Mouse (Mus musculus) CH12.LX (cell line): ENCODE measurements around the gene Sik3. TPM values are rescaled to one million over a fixed set of nuclear protein-coding genes. Genes with fewer than 3 reads are reported as not detected.
A peak's percentile ranks its signal among the peaks of the same experiment; 100 is the strongest.

Experiments
- DNase-seq: peaks from one replicate; pipeline ENCODE4 v3.0.0-alpha.2; 2013; ENCODE audit errors: extremely low read depth
- H3K27ac ChIP-seq: 2 replicates; pipeline ENCODE4 v1.5.1; 2012; ENCODE audit warnings: low read depth, mild to moderate bottlenecking, control low read depth, moderate library complexity; ENCODE audit not compliant: insufficient read depth
- H3K27me3 ChIP-seq: replicated peaks from 2 replicates; pipeline ENCODE3; 2012; ENCODE audit warnings: inconsistent platforms
- H3K36me3 ChIP-seq, 2 experiments: replicated peaks in 1 of 2; 2 replicates each; pipeline versions ENCODE3 to v1.6.1; 2012; ENCODE audit warnings: inconsistent platforms in 1 of 2, low read length in 1 of 2, mild to moderate bottlenecking in 1 of 2, mixed read lengths in 1 of 2, moderate library complexity in 1 of 2; ENCODE audit not compliant: control insufficient read depth in 1 of 2, insufficient read depth in 1 of 2
- H3K4me1 ChIP-seq, 2 experiments: 2 replicates each; pipeline ENCODE4 v1.6.1; 2012; ENCODE audit warnings: inconsistent platforms in 1 of 2, moderate library complexity in 1 of 2; ENCODE audit not compliant: insufficient read depth in 2 of 2, control insufficient read depth in 1 of 2
- H3K4me2 ChIP-seq: 2 replicates; pipeline ENCODE4 v1.6.1; 2012; ENCODE audit warnings: low read depth, mild to moderate bottlenecking, control low read depth; ENCODE audit not compliant: poor library complexity, insufficient read depth, severe bottlenecking
- H3K4me3 ChIP-seq, 3 experiments: fragments of 150-350 bp in 1 of 3; sonication (generic) in 1 of 3; replicated peaks in 1 of 3; 2 replicates each; pipeline versions ENCODE3 to v1.5.1; 2011 to 2012; ENCODE audit warnings: low read depth in 2 of 3, low read length in 2 of 3, mild to moderate bottlenecking in 2 of 3, moderate library complexity in 2 of 3, control low read depth in 1 of 3, improper control_type of control experiment in 1 of 3, inconsistent platforms in 1 of 3, mixed read lengths in 1 of 3; ENCODE audit not compliant: poor library complexity in 1 of 3
- H3K79me2 ChIP-seq: replicated peaks from 2 replicates; pipeline ENCODE4 v1.6.1; 2012; ENCODE audit warnings: mild to moderate bottlenecking, moderate library complexity; ENCODE audit not compliant: control insufficient read depth, poor library complexity, insufficient read depth, severe bottlenecking; ENCODE audit errors: extremely low read depth
- H3K9ac ChIP-seq: 2 replicates; pipeline ENCODE4 v1.6.1; 2012; ENCODE audit warnings: low read depth, mild to moderate bottlenecking, control low read depth, moderate library complexity; ENCODE audit not compliant: insufficient read depth
- H3K9me3 ChIP-seq: replicated peaks from 2 replicates; pipeline ENCODE3; 2012; ENCODE audit warnings: low read length, inconsistent platforms, mixed read lengths
- BHLHE40 ChIP-seq: IDR thresholded peaks from 2 replicates; pipeline ENCODE4 v1.6.1; 2011; ENCODE audit warnings: mild to moderate bottlenecking, low read depth, low read length, improper control_type of control experiment
- CHD1 ChIP-seq: IDR thresholded peaks from 2 replicates; pipeline ENCODE4 v1.6.1; 2012; ENCODE audit warnings: low read depth, low read length, improper control_type of control experiment, inconsistent platforms
- CHD2 ChIP-seq: IDR thresholded peaks from 2 replicates; pipeline ENCODE4 v1.6.1; 2011; ENCODE audit warnings: low read length, improper control_type of control experiment
- CTCF ChIP-seq, 2 experiments: IDR thresholded peaks in 1 of 2; conservative IDR thresholded peaks in 1 of 2; 2 replicates each; pipeline ENCODE4 v1.5.1; 2011 to 2012; ENCODE audit warnings: low read depth in 2 of 2, low read length in 2 of 2, improper control_type of control experiment in 1 of 2, inconsistent platforms in 1 of 2, mild to moderate bottlenecking in 1 of 2, moderate library complexity in 1 of 2
- E2F4 ChIP-seq: IDR thresholded peaks from 2 replicates; pipeline ENCODE4 v1.6.1; 2011; ENCODE audit warnings: low read depth, low read length, improper control_type of control experiment; ENCODE audit not compliant: insufficient replicate concordance
- ELF1 ChIP-seq: IDR thresholded peaks from 2 replicates; pipeline ENCODE4 v1.6.1; 2014; ENCODE audit warnings: low read depth, mild to moderate bottlenecking, inconsistent platforms, low read length, improper control_type of control experiment
- EP300 ChIP-seq: IDR thresholded peaks from 2 replicates; pipeline ENCODE4 v1.6.1; 2011; ENCODE audit warnings: low read length, improper control_type of control experiment
- ETS1 ChIP-seq: conservative IDR thresholded peaks from 2 replicates; pipeline ENCODE4 v1.6.1; 2012; ENCODE audit warnings: low read depth, mild to moderate bottlenecking, inconsistent platforms, low read length, improper control_type of control experiment, moderate library complexity
- GABPA ChIP-seq: IDR thresholded peaks from 2 replicates; pipeline ENCODE4 v1.6.1; 2012; ENCODE audit warnings: low read depth, low read length, improper control_type of control experiment, inconsistent platforms; ENCODE audit not compliant: insufficient replicate concordance
- HCFC1 ChIP-seq: IDR thresholded peaks from 2 replicates; pipeline ENCODE4 v1.6.1; 2012; ENCODE audit warnings: low read depth, mild to moderate bottlenecking, inconsistent platforms, low read length, improper control_type of control experiment
- IRF4 ChIP-seq: IDR thresholded peaks from 2 replicates; pipeline ENCODE4 v1.6.1; 2014; ENCODE audit warnings: low read depth, mild to moderate bottlenecking, inconsistent platforms, low read length, improper control_type of control experiment
- JUN ChIP-seq: IDR thresholded peaks from 2 replicates; pipeline ENCODE4 v1.6.1; 2011; ENCODE audit warnings: low read depth, mild to moderate bottlenecking, low read length, improper control_type of control experiment, moderate library complexity; ENCODE audit not compliant: insufficient read depth
- JUND ChIP-seq: conservative IDR thresholded peaks from 2 replicates; pipeline ENCODE4 v1.6.1; 2011; ENCODE audit warnings: low read depth, low read length, improper control_type of control experiment
- KAT2A ChIP-seq: IDR thresholded peaks from 2 replicates; pipeline ENCODE4 v1.6.1; 2012; ENCODE audit warnings: low read length, improper control_type of control experiment, inconsistent platforms; ENCODE audit not compliant: insufficient replicate concordance
- MAFK ChIP-seq: IDR thresholded peaks from 2 replicates; pipeline ENCODE4 v1.6.1; 2011; ENCODE audit warnings: low read length, improper control_type of control experiment; ENCODE audit not compliant: insufficient replicate concordance
- MAX ChIP-seq: IDR thresholded peaks from 2 replicates; pipeline ENCODE4 v1.6.1; 2011; ENCODE audit warnings: low read length, improper control_type of control experiment
- MAZ ChIP-seq: IDR thresholded peaks from 2 replicates; pipeline ENCODE4 v1.6.1; 2012; ENCODE audit warnings: low read depth, mild to moderate bottlenecking, inconsistent platforms, low read length, improper control_type of control experiment, moderate library complexity
- MEF2A ChIP-seq: IDR thresholded peaks from 2 replicates; pipeline ENCODE4 v1.6.1; 2014; ENCODE audit warnings: low read depth, mild to moderate bottlenecking, inconsistent platforms, low read length, improper control_type of control experiment, borderline replicate concordance
- MXI1 ChIP-seq: IDR thresholded peaks from 2 replicates; pipeline ENCODE4 v1.6.1; 2011; ENCODE audit warnings: mild to moderate bottlenecking, low read depth, low read length, improper control_type of control experiment
- MYC ChIP-seq: IDR thresholded peaks from 2 replicates; pipeline ENCODE4 v1.6.1; 2011; ENCODE audit warnings: low read depth, mild to moderate bottlenecking, improper control_type of control experiment, low read length
- NELFE ChIP-seq: IDR thresholded peaks from 2 replicates; pipeline ENCODE4 v1.6.1; 2011; ENCODE audit warnings: low read depth, low read length, improper control_type of control experiment
- NRF1 ChIP-seq: IDR thresholded peaks from 2 replicates; pipeline ENCODE4 v1.6.1; 2014; ENCODE audit warnings: low read depth, mild to moderate bottlenecking, inconsistent platforms, low read length, improper control_type of control experiment, moderate library complexity
- PAX5 ChIP-seq: IDR thresholded peaks from 2 replicates; pipeline ENCODE4 v1.6.1; 2012; ENCODE audit warnings: low read length, inconsistent platforms, mixed read lengths
- POLR2A ChIP-seq: IDR thresholded peaks from 2 replicates; pipeline ENCODE4 v1.6.1; 2011; ENCODE audit warnings: low read depth, mild to moderate bottlenecking, improper control_type of control experiment, low read length
- POLR2AphosphoS2 ChIP-seq: IDR thresholded peaks from 2 replicates; pipeline ENCODE4 v1.6.1; 2011; ENCODE audit warnings: low read depth, low read length, improper control_type of control experiment
- RAD21 ChIP-seq: IDR thresholded peaks from 2 replicates; pipeline ENCODE4 v1.6.1; 2011; ENCODE audit warnings: low read depth, mild to moderate bottlenecking, low read length, improper control_type of control experiment, moderate library complexity
- RCOR1 ChIP-seq: conservative IDR thresholded peaks from 2 replicates; pipeline ENCODE4 v1.6.1; 2012; ENCODE audit warnings: low read depth, mild to moderate bottlenecking, inconsistent platforms, low read length, improper control_type of control experiment
- SIN3A ChIP-seq: IDR thresholded peaks from 2 replicates; pipeline ENCODE4 v1.6.1; 2012; ENCODE audit warnings: low read length, improper control_type of control experiment, inconsistent platforms
- SMC3 ChIP-seq: IDR thresholded peaks from 2 replicates; pipeline ENCODE4 v1.6.1; 2011; ENCODE audit warnings: low read depth, low read length, improper control_type of control experiment
- TBP ChIP-seq: conservative IDR thresholded peaks from 2 replicates; pipeline ENCODE4 v1.6.1; 2011; ENCODE audit warnings: low read depth, low read length, improper control_type of control experiment
- TCF12 ChIP-seq: IDR thresholded peaks from 2 replicates; pipeline ENCODE4 v1.6.1; 2014; ENCODE audit warnings: low read depth, mild to moderate bottlenecking, inconsistent platforms, low read length, improper control_type of control experiment
- UBTF ChIP-seq: IDR thresholded peaks from 2 replicates; pipeline ENCODE4 v1.6.1; 2012; ENCODE audit warnings: low read depth, mild to moderate bottlenecking, inconsistent platforms, low read length, improper control_type of control experiment, moderate library complexity
- USF1 ChIP-seq: IDR thresholded peaks from 2 replicates; pipeline ENCODE4 v1.6.1; 2014; ENCODE audit warnings: low read depth, mild to moderate bottlenecking, inconsistent platforms, low read length, improper control_type of control experiment
- USF2 ChIP-seq: conservative IDR thresholded peaks from 2 replicates; pipeline ENCODE4 v1.6.1; 2011; ENCODE audit warnings: low read depth, low read length, improper control_type of control experiment
- ZC3H11A ChIP-seq: IDR thresholded peaks from 2 replicates; pipeline ENCODE4 v1.6.1; 2012; ENCODE audit warnings: low read depth, mild to moderate bottlenecking, inconsistent platforms, low read length, improper control_type of control experiment
- ZKSCAN1 ChIP-seq: IDR thresholded peaks from 2 replicates; pipeline ENCODE4 v1.6.1; 2012; ENCODE audit warnings: low read depth, inconsistent platforms, low read length, improper control_type of control experiment, borderline replicate concordance
- ZMIZ1 ChIP-seq: IDR thresholded peaks from 2 replicates; pipeline ENCODE4 v1.6.1; 2012; ENCODE audit warnings: low read depth, mild to moderate bottlenecking, inconsistent platforms, low read length, improper control_type of control experiment
- ZNF384 ChIP-seq: IDR thresholded peaks from 2 replicates; pipeline ENCODE4 v1.6.1; 2012; ENCODE audit warnings: low read depth, low read length, improper control_type of control experiment, inconsistent platforms
- dilution Hi-C: fragments of 300-500 bp; cut with MboI; formaldehyde crosslinking; loops from 2 replicates; pipeline ENCODE4 v1.14.3; 2020; ENCODE audit warnings: low sequenced_read_pairs; ENCODE audit not compliant: extremely low pct_unique_long_range_greater_than_20kb, extremely low pct_ligation_motif_present
- in situ Hi-C: fragments of 300-500 bp; cut with MboI; formaldehyde crosslinking; loops from 3 replicates; pipeline ENCODE4 v1.14.3; 2019; ENCODE audit warnings: low sequenced_read_pairs, low pct_ligation_motif_present, low pct_unique_long_range_greater_than_20kb, mixed read lengths
- polyA plus RNA-seq: library from polyadenylated mRNA; unstranded; fragments of >175 nt; gene quantifications from 2 replicates; pipeline ENCODE4 v1.2.1, GENCODE M21; 2012; ENCODE audit warnings: low read depth; ENCODE audit not compliant: insufficient read length
- total RNA-seq, 2 experiments: library from RNA; depleted of rRNA; stranded (reverse); fragments of 300-350 nt in 1 of 2; fragments of >200 nt in 1 of 2; gene quantifications; 2 replicates each; pipeline ENCODE4 v1.2.3; 2012 to 2014

Sik3 gene
- total and polyA plus RNA-seq, 3 experiments: 14.9 to 29.8 (median 21.4) TPM

DNA sequence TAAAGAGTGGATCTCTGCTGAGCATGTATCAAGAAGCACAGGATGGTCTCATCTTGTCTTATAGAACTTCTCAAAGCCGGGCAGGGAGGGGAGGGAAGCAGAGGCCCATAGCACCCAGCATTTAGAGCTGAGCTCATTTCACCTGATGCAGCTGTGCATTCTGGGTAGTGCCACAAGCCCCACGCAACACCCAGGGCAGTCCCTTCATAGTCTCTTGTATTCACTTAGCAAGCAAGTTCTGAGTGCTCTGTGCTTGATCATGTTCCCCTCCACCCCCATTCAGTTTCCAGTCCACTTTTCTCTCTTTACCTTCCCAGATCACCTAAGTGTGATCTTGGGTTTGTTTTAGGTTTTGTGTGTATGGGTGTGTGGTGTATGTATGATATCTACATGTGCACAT lies 159.6 kb downstream of the Sik3 start:
- TF ChIP-seq CHD2 (peak; percentile 72), USF1 (no peak), NRF1 (no peak), PAX5 (no peak), EP300 (peak; percentile 77), USF2 (no peak), JUN (peak; percentile 64), POLR2AphosphoS2 (no peak), MAZ (no peak; the same call in none of the 2 replicates), MYC (peak; percentile 86), GABPA (no peak), TCF12 (peak; percentile 88), ZC3H11A (no peak), TBP (peak; percentile 90; the same call in 1 of the 2 replicates), JUND (peak; percentile 70; the same call in 1 of the 2 replicates), E2F4 (no peak), SIN3A (no peak), MXI1 (no peak; the same call in none of the 2 replicates), MAX (no peak), RCOR1 (peak; percentile 77; the same call in 1 of the 2 replicates), IRF4 (peak; percentile 85), ZMIZ1 (peak; percentile 43; the same call in 1 of the 2 replicates), SMC3 (peak; percentile 19; the same call in 1 of the 2 replicates), RAD21 (no peak), CHD1 (no peak), UBTF (no peak), ZKSCAN1 (no peak), MEF2A (peak; percentile 80), KAT2A (no peak), ETS1 (peak; percentile 73), ELF1 (peak; percentile 38; the same call in 1 of the 2 replicates), POLR2A (peak; percentile 61; the same call in 1 of the 2 replicates), CTCF (conservative IDR thresholded peaks at IDR 0.05 in 1 of 2, IDR thresholded peaks at IDR 0.05 in 1 of 2; ENCODE audit: low read depth in 2 of 2, low read length in 2 of 2) (no peak), MAFK (peak; percentile 68; the same call in 1 of the 2 replicates), HCFC1 (peak; percentile 39; the same call in 1 of the 2 replicates), BHLHE40 (peak; percentile 62), ZNF384 (no peak), NELFE (peak; percentile 79)
- Histone ChIP-seq H3K4me1 (peaks cover 25 to 77% of the 10 kb centered on the region in 2 experiments), H3K27ac (peak overlapping the region; percentile 99)

More for the DNA sequence above, 159.6 kb downstream of the Sik3 start:
- no peaks in the 10 kb centered on the region for H3K27me3 ChIP-seq
- H3K9me3 ChIP-seq: no peaks in the 10 kb centered on the region
- DNase-seq: peak; percentile 92
- in situ Hi-C loops: no loop called here
- peaks cover 2% of the 10 kb centered on the region for H3K79me2 ChIP-seq
- H3K9ac ChIP-seq: peak overlapping the region; percentile 68
- peak overlapping the region in 2 of 3 experiments; percentile 5 to 11 for H3K4me3 ChIP-seq
- dilution Hi-C loops: no loop called here
- H3K36me3 ChIP-seq: peaks cover 0 to 10% of the 10 kb centered on the region in 2 experiments
- H3K4me2 ChIP-seq: peak overlapping the region; percentile 62
